Mouse (Mus musculus) spleen, adult 2 months (tissue): ENCODE data around the gene Socs3.

Experiments
- CTCF ChIP-seq: fragments of 200-500 bp; IDR thresholded peaks from 2 replicates; pipeline ENCODE4 v1.5.1; 2011; ENCODE audit warnings: mild to moderate bottlenecking, inconsistent platforms; ENCODE audit not compliant: insufficient read depth, insufficient read length, insufficient replicate concordance; ENCODE audit errors: extremely low read depth
- POLR2A ChIP-seq: fragments of 200-500 bp; IDR thresholded peaks from 2 replicates; pipeline ENCODE4 v1.6.1; 2011; ENCODE audit warnings: low read depth, low read length, inconsistent platforms

- TF ChIP-seq CTCF (no peak), POLR2A (no peak)
Measured at GRCm38 (mm10) chr11:117934168-117934567, 35.7 kb downstream of the Socs3 start.
